Mouse (Mus musculus): ENCODE data around the gene Vps16. TPM values are rescaled to one million over a fixed set of nuclear protein-coding genes. Genes with fewer than 3 reads are reported as not detected.

Gene Vps16
- polyA plus RNA-seq, 1 experiment from 2014 or later, result 102 TPM

- 97% methylated on average over 1 of the region's 1 CpGs for WGBS
- ATAC-seq (ENCODE audit: low FRiP score), result no peak
- H3K36me3 ChIP-seq, result no peaks in the 10 kb centered on the region
- H3K4me2 ChIP-seq, result no peak overlapping the region
- H3K9me3 ChIP-seq (replicated peaks), result no peaks in the 10 kb centered on the region
- H3K27ac ChIP-seq (replicated peaks), result no peak overlapping the region
- H3K4me3 ChIP-seq (replicated peaks), result no peak overlapping the region
- no peak overlapping the region for H3K9ac ChIP-seq (replicated peaks)
- H3K27me3 ChIP-seq (replicated peaks), result peaks cover 12% of the 10 kb centered on the region
- H3K4me1 ChIP-seq, result peaks cover 19% of the 10 kb centered on the region
Observed at GRCm38 (mm10) chr2:130400046-130400445, 24.1 kb upstream of the Vps16 start.

- Histone ChIP-seq H3K27me3 (replicated peaks) (peaks cover 12% of the 10 kb centered on the region), H3K9me3 (replicated peaks) (no peaks in the 10 kb centered on the region), H3K4me3 (replicated peaks) (no peak overlapping the region), H3K27ac (replicated peaks) (no peak overlapping the region), H3K4me2 (no peak overlapping the region), H3K36me3 (no peaks in the 10 kb centered on the region), H3K9ac (replicated peaks) (no peak overlapping the region), H3K4me1 (peaks cover 14% of the 10 kb centered on the region)
- no peak for ATAC-seq (ENCODE audit: low FRiP score)
- 87% methylated on average over 4 of the region's 4 CpGs for WGBS
Observed at GRCm38 (mm10) chr2:130401891-130402290, 22.2 kb upstream of the Vps16 start.

- Histone ChIP-seq H3K4me3 (replicated peaks) (no peak within 1 kb of the TSS), H3K27ac (replicated peaks) (no peak within 1 kb of the TSS), H3K4me2 (no peak within 1 kb of the TSS), H3K36me3 (no peaks in the 10 kb centered on the region), H3K4me1 (no peaks in the 10 kb centered on the region), H3K27me3 (replicated peaks) (no peaks in the 10 kb centered on the region), H3K9me3 (replicated peaks) (no peaks in the 10 kb centered on the region), H3K9ac (replicated peaks) (no peak within 1 kb of the TSS)
- 94% methylated on average over 1 of the region's 1 CpGs for WGBS
- no peak for ATAC-seq (ENCODE audit: low FRiP score)
Observed at GRCm38 (mm10) chr2:130404939-130405338, 19.2 kb upstream of the Vps16 start, which contains the start of the genes Gm28372 and 1700020A23Rik. Gm28372 (plus strand) TSS chr2:130405239. 1700020A23Rik (plus strand) TSS chr2:130405259.

GRCm38 (mm10) chr2:130406178-130406577 is 18.0 kb upstream of the Vps16 start, which contains the start of gene Tmem239:
Tmem239 (plus strand) TSS chr2:130406478.
- Histone ChIP-seq H3K27me3 (replicated peaks) (no peaks in the 10 kb centered on the region), H3K4me3 (replicated peaks) (no peak within 1 kb of the TSS), H3K4me1 (no peaks in the 10 kb centered on the region), H3K36me3 (no peaks in the 10 kb centered on the region), H3K27ac (replicated peaks) (no peak within 1 kb of the TSS), H3K9me3 (replicated peaks) (no peaks in the 10 kb centered on the region), H3K4me2 (no peak within 1 kb of the TSS), H3K9ac (replicated peaks) (no peak within 1 kb of the TSS)
- no peak for ATAC-seq (ENCODE audit: low FRiP score)
- 83% methylated on average over 1 of the region's 2 CpGs for WGBS

GRCm38 (mm10) chr2:130408194-130408593 is 15.9 kb upstream of the Vps16 start:
- H3K36me3 ChIP-seq, result no peaks in the 10 kb centered on the region
- no peak overlapping the region for H3K9ac ChIP-seq (replicated peaks)
- WGBS, result 25% methylated on average over 6 of the region's 6 CpGs
- ATAC-seq (ENCODE audit: low FRiP score), result no peak
- no peaks in the 10 kb centered on the region for H3K4me1 ChIP-seq
- H3K27ac ChIP-seq (replicated peaks), result no peak overlapping the region
- H3K9me3 ChIP-seq (replicated peaks), result no peaks in the 10 kb centered on the region
- H3K4me2 ChIP-seq, result no peak overlapping the region
- H3K27me3 ChIP-seq (replicated peaks), result no peaks in the 10 kb centered on the region
- no peak overlapping the region for H3K4me3 ChIP-seq (replicated peaks)

- no peak overlapping the region for H3K4me3 ChIP-seq (replicated peaks)
- H3K4me1 ChIP-seq, result no peaks in the 10 kb centered on the region
- no peak overlapping the region for H3K9ac ChIP-seq (replicated peaks)
- H3K36me3 ChIP-seq, result no peaks in the 10 kb centered on the region
- no peak overlapping the region for H3K27ac ChIP-seq (replicated peaks)
- H3K4me2 ChIP-seq, result no peak overlapping the region
- no peaks in the 10 kb centered on the region for H3K9me3 ChIP-seq (replicated peaks)
- H3K27me3 ChIP-seq (replicated peaks), result no peaks in the 10 kb centered on the region
- 40% methylated on average over 16 of the region's 16 CpGs for WGBS
- ATAC-seq (ENCODE audit: low FRiP score), result peak; percentile 80
Observed at GRCm38 (mm10) chr2:130411558-130412495, 12.3 kb upstream of the Vps16 start.

- no peak overlapping the region for H3K9ac ChIP-seq (replicated peaks)
- H3K27me3 ChIP-seq (replicated peaks), result no peaks in the 10 kb centered on the region
- H3K9me3 ChIP-seq (replicated peaks), result no peaks in the 10 kb centered on the region
- no peaks in the 10 kb centered on the region for H3K36me3 ChIP-seq
- no peak overlapping the region for H3K4me2 ChIP-seq
- H3K4me3 ChIP-seq (replicated peaks), result no peak overlapping the region
- no peaks in the 10 kb centered on the region for H3K4me1 ChIP-seq
- no peak overlapping the region for H3K27ac ChIP-seq (replicated peaks)
- no peak for ATAC-seq (ENCODE audit: low FRiP score)
- 81% methylated on average over 3 of the region's 3 CpGs for whole genome bisulfite sequencing
Observed at GRCm38 (mm10) chr2:130412775-130413174, 11.4 kb upstream of the Vps16 start.

- no peak overlapping the region for H3K4me3 ChIP-seq (replicated peaks)
- WGBS, result 80% methylated on average over 6 of the region's 6 CpGs
Observed at GRCm38 (mm10) chr2:130414094-130414856, 9.9 kb upstream of the Vps16 start.

GRCm38 (mm10) chr2:130421781-130422620 is 2.1 kb upstream of the Vps16 start:
- Histone ChIP-seq H3K9me3 (replicated peaks) (no peaks in the 10 kb centered on the region), H3K9ac (replicated peaks) (no peak overlapping the region), H3K27ac (replicated peaks) (no peak overlapping the region), H3K4me1 (peaks cover 44% of the 10 kb centered on the region), H3K36me3 (peaks cover 12% of the 10 kb centered on the region; the same call in 1 of the 2 replicates), H3K4me3 (replicated peaks) (no peak overlapping the region), H3K27me3 (replicated peaks) (no peaks in the 10 kb centered on the region), H3K4me2 (no peak overlapping the region)
- 97% methylated on average over 26 of the region's 26 CpGs for WGBS
- no peak for ATAC-seq (ENCODE audit: low FRiP score)

More at GRCm38 (mm10) chr2:130414094-130414856, 9.9 kb upstream of the Vps16 start:
- Histone ChIP-seq H3K27me3 (replicated peaks) (no peaks in the 10 kb centered on the region), H3K27ac (replicated peaks) (no peak overlapping the region), H3K9ac (replicated peaks) (no peak overlapping the region), H3K4me1 (no peaks in the 10 kb centered on the region), H3K4me2 (no peak overlapping the region), H3K9me3 (replicated peaks) (no peaks in the 10 kb centered on the region), H3K36me3 (peaks cover 9% of the 10 kb centered on the region; the same call in 1 of the 2 replicates)
- no peak for ATAC-seq (ENCODE audit: low FRiP score)

GRCm38 (mm10) chr2:130423397-130424125 is 578 bp upstream of the Vps16 start:
- peak overlapping the region; percentile 75 for H3K4me3 ChIP-seq (replicated peaks)
- no peaks in the 10 kb centered on the region for H3K9me3 ChIP-seq (replicated peaks)
- ATAC-seq (ENCODE audit: low FRiP score), result peak; percentile 85
- peak overlapping the region; percentile 83 for H3K4me2 ChIP-seq
- H3K9ac ChIP-seq (replicated peaks), result peak overlapping the region; percentile 68
- WGBS, result 15% methylated on average over 49 of the region's 49 CpGs
- H3K36me3 ChIP-seq, result peaks cover 10% of the 10 kb centered on the region; the same call in 1 of the 2 replicates
- H3K4me1 ChIP-seq, result peaks cover 44% of the 10 kb centered on the region
- H3K27ac ChIP-seq (replicated peaks), result peak overlapping the region; percentile 96
- H3K27me3 ChIP-seq (replicated peaks), result no peaks in the 10 kb centered on the region

Data from neural tube, embryonic 15.5 days (tissue).